ENCODE assay signal across 14 mouse cellular contexts in the genomic region with DNA sequence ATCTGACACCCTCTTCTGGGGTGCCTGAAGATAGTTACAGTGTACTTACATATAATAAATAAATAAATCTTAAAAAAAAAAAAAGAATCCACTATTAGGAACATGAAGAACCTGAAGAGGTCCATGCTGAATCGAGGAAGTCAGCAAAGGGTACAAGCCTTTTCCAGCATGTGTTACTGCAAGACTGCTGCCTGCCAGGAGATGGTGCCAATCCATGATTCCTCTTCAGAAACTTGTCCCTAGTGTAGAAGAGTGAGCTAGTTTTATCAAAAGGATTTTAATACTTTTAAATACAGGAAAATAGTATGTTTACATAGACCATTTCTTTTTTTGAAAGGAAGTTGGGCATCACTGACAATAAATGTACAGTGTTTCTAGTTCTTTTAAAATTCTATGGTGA. TPM values are rescaled to one million over a fixed set of nuclear protein-coding genes. Genes with fewer than 3 reads are reported as not detected.
DNase-seq lines count a peak whose midpoint lies in the region; ATAC-seq and TF ChIP-seq lines count a peak whose summit lies in the region.
"Had no signal": no experiment of that assay in that cellular context is flagged by ENCODE, and none has a peak within 500 bp of the region (broad histone marks: within the 10 kb centered on the region; RNA-seq: fewer than 3 reads in every experiment).

No protein-coding gene starts in this region.

- H3K9ac ChIP-seq in liver, embryonic 14.5 days (replicated peaks): no peak overlapping the region
- no peak overlapping the region for H3K9ac ChIP-seq in liver, embryonic 11.5 days (ENCODE audit: low read depth, low read length)
- H3K9ac ChIP-seq: forebrain, embryonic 15.5 days had no signal

- no peaks in the 10 kb centered on the region for H3K27me3 ChIP-seq in liver, embryonic 14.5 days (ENCODE audit: control insufficient read depth, insufficient read depth, low read length)
- H3K27me3 ChIP-seq in liver, embryonic 11.5 days (replicated peaks; ENCODE audit: control insufficient read depth, insufficient read depth, low read length): no peaks in the 10 kb centered on the region
- H3K27me3 ChIP-seq: forebrain, embryonic 15.5 days had no signal

- no peak overlapping the region for H3K4me2 ChIP-seq in liver, embryonic 14.5 days (ENCODE audit: low read depth)
- no peak overlapping the region for H3K4me2 ChIP-seq in liver, embryonic 11.5 days
- H3K4me2 ChIP-seq: forebrain, embryonic 15.5 days had no signal

- ATAC-seq in liver, embryonic 14.5 days (ENCODE audit: insufficient read depth): no peak
- no peak for ATAC-seq in liver, embryonic 11.5 days (replicated peaks; ENCODE audit: low FRiP score)
- ATAC-seq: forebrain, embryonic 15.5 days had no signal

- TF ChIP-seq CTCF in liver, embryonic 14.5 days (IDR thresholded peaks at IDR 0.05; ENCODE audit: low read depth): peak; percentile 6; the same call in 1 of the 2 replicates
- peak; percentile 30; the same call in 1 of the 2 replicates for TF ChIP-seq CTCF in cortical plate, adult 2 months (IDR thresholded peaks at IDR 0.05; ENCODE audit: extremely low read depth, insufficient read depth, low read length)

- H3K4me1 ChIP-seq in liver, embryonic 14.5 days (replicated peaks; ENCODE audit: control insufficient read depth in 2 of 2, insufficient read depth in 2 of 2, low read length in 1 of 2): no peaks in the 10 kb centered on the region
- H3K4me1 ChIP-seq in liver, embryonic 11.5 days (replicated peaks; ENCODE audit: control insufficient read depth, insufficient read depth, low read length): no peaks in the 10 kb centered on the region
- H3K4me1 ChIP-seq in cortical plate, adult 2 months (ENCODE audit: control insufficient read depth, insufficient read depth, low read length): peaks cover 2% of the 10 kb centered on the region; the same call in 1 of the 2 replicates
- H3K4me1 ChIP-seq: forebrain, embryonic 15.5 days; limb, embryonic 10.5 days had no signal

- no peak for TF ChIP-seq POLR2A in cortical plate, adult 2 months (IDR thresholded peaks at IDR 0.05; ENCODE audit: extremely low read depth, insufficient read depth, low read length)

- no peak overlapping the region for H3K4me3 ChIP-seq in liver, embryonic 14.5 days (ENCODE audit: insufficient read depth in 1 of 2, low read depth in 2 of 2, low read length in 2 of 2)
- no peak overlapping the region for H3K4me3 ChIP-seq in liver, embryonic 11.5 days (ENCODE audit: low read depth, low read length)
- H3K4me3 ChIP-seq in cortical plate, adult 2 months (ENCODE audit: insufficient read depth, low read length): no peak overlapping the region
- H3K4me3 ChIP-seq: forebrain, embryonic 15.5 days; limb, embryonic 10.5 days had no signal

- no peaks in the 10 kb centered on the region for H3K9me3 ChIP-seq in liver, embryonic 14.5 days (ENCODE audit: control insufficient read depth, low read length)
- no peaks in the 10 kb centered on the region for H3K9me3 ChIP-seq in liver, embryonic 11.5 days (ENCODE audit: control insufficient read depth, low read length)
- H3K9me3 ChIP-seq: forebrain, embryonic 15.5 days; limb, embryonic 10.5 days had no signal

- H3K36me3 ChIP-seq in liver, embryonic 14.5 days (replicated peaks; ENCODE audit: control insufficient read depth, insufficient read depth, low read depth): no peaks in the 10 kb centered on the region
- no peaks in the 10 kb centered on the region for H3K36me3 ChIP-seq in liver, embryonic 11.5 days (ENCODE audit: control insufficient read depth, insufficient read depth, low read length)
- H3K36me3 ChIP-seq: forebrain, embryonic 15.5 days had no signal

- no peak for TF ChIP-seq EP300 in liver, embryonic 14.5 days (IDR thresholded peaks at IDR 0.05; ENCODE audit: low read depth)

- H3K27ac ChIP-seq in liver, embryonic 14.5 days: no peak overlapping the region
- H3K27ac ChIP-seq in liver, embryonic 11.5 days (ENCODE audit: low read depth, low read length): no peak overlapping the region
- H3K27ac ChIP-seq in cortical plate, adult 2 months (ENCODE audit: insufficient read depth, low read length): no peak overlapping the region
- H3K27ac ChIP-seq: forebrain, embryonic 15.5 days; limb, embryonic 10.5 days had no signal

- intact Hi-C loops in gastrocnemius, postnatal 14 days (cut with DNase I; ENCODE audit: low total_unique reads): no loop called here

- 50% methylated on average over 1 of the region's 1 CpGs for WGBS in liver, embryonic 14.5 days (ENCODE audit: insufficient replicate concordance)
- WGBS in liver, embryonic 11.5 days: 88% methylated on average over 1 of the region's 1 CpGs

- peak; percentile 7 for DNase-seq in gastrocnemius, postnatal 14 days
- no peak for DNase-seq in gastrocnemius, postnatal 4 days (ENCODE audit: low spot score in 2 of 2)
- no peak for DNase-seq in liver, embryonic 14.5 days (ENCODE audit: low read depth in 3 of 3, low spot score in 3 of 3)
- no peak for DNase-seq in liver, embryonic 11.5 days (ENCODE audit: low spot score)
- DNase-seq in ES-CJ7 (ENCODE audit: low read depth, low spot score): peak; percentile 39
- DNase-seq in urinary bladder, postnatal 14 days (ENCODE audit: low spot score): no peak
- DNase-seq: adrenal gland, postnatal 36 days; gastrocnemius, postnatal 36 days; layer of hippocampus, adult 9-11 months; right cerebral cortex, adult 18-20 months; thymus, postnatal 4 days had no signal

RNA-seq across cellular contexts. Expression of a gene that starts 14.5 kb away (rescaled TPM):
- 10 to 100 TPM; 20.4 to 22.6 TPM for total RNA-seq in gastrocnemius, postnatal 14 days (2021)
- total RNA-seq in gastrocnemius, postnatal 4 days (2021): 10 to 100 TPM; 36.9 to 38.1 TPM
- polyA plus RNA-seq in liver, embryonic 14.5 days (2012; rRNA removed): 1.6 and 1.9 TPM in 2 replicates
- polyA plus RNA-seq in liver, embryonic 14.5 days (2014; fragmentation: Nextera tagmentation; extraction: Ambion mirVana): 3.0 and 3.3 TPM in 2 replicates
- 20.2 and 21.5 TPM in 2 replicates for polyA plus RNA-seq in liver, embryonic 11.5 days (2014; fragmentation: Nextera tagmentation; extraction: Ambion mirVana)
- polyA plus RNA-seq in cortical plate, adult 2 months (2012; rRNA removed): 117 TPM in 2 replicates

Comparison
In these comparisons a context has a peak if more than half of its experiments do, and no peak if none do; other contexts are left out.
1. DNase-seq: peak in gastrocnemius, postnatal 14 days (single experiment) and ES-CJ7 (single experiment); none in gastrocnemius, postnatal 4 days (0 of 2), liver, embryonic 14.5 days (0 of 3), liver, embryonic 11.5 days (single experiment) and urinary bladder, postnatal 14 days (single experiment).